Mouse (Mus musculus) lung, postnatal 36 days (tissue): ENCODE measurements around the gene Gpa33.
"Not testable (repeated sequence)": the region's sequence is repeated elsewhere in the genome, so short reads cannot be mapped to it uniquely, and the experiment has no call there.

ENCODE experiments used
- DNase-seq: peaks from one replicate; pipeline ENCODE4 v3.0.0; 2022; ENCODE audit warnings: mixed read lengths

Gene Gpa33

DNA sequence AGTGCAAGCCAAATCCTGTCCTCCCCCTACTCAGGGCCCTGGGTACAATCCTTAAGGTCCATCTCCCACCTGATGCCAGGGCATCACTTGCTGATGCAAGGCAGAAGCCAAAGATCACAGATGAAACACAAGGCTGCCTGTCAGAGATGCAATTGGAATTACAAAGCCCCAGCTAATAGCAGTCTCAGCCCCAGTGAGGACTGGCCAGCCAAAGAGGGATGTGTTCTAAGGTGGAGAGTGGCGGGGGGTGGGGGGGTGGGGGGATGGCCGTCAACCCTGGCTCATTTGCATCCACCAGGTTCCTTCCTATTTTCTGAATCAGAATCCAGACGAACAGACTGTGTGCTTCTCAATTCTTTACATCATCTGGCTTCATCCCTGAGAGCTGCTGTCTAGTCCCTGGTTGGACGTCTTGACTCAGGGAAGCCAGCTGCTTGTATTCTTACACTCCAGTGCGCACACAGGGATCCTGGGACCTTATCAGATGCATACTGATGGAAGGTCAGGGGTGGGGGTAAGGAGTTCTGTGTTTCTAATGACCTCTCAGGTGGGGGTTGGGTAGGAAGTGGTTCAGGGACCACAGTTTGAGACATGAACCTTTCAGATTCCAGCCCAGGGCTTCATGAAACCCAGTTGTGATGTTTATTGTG lies 5.2 kb downstream of the Gpa33 start:
- DNase-seq = no peak

GRCm38 (mm10) chr1:166137244-166137938 lies 7.4 kb downstream of the Gpa33 start:
- peak; percentile 56 for DNase-seq

GRCm38 (mm10) chr1:166138136-166138535 lies 8.1 kb downstream of the Gpa33 start:
- peak; percentile 76 for DNase-seq

DNA sequence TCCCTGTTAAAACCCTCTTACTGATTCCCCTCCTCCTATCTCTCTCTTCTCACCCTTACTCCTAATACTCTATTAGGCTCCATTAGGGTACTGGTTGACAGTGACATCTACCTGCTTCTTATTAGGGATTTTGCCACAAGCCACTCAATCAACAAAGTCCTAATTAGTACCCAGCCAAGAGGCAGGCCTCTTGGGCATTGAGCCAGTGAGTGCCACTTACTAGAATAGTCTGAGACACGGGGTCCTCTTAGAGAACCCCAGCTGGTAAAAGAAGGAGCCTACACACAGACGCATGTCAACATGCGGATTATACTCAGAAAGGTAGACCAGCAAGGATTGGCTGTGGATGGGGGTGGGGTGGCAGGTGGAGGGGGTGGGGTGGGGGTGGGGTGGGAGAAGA lies 9.1 kb downstream of the Gpa33 start:
- no peak for DNase-seq

DNA sequence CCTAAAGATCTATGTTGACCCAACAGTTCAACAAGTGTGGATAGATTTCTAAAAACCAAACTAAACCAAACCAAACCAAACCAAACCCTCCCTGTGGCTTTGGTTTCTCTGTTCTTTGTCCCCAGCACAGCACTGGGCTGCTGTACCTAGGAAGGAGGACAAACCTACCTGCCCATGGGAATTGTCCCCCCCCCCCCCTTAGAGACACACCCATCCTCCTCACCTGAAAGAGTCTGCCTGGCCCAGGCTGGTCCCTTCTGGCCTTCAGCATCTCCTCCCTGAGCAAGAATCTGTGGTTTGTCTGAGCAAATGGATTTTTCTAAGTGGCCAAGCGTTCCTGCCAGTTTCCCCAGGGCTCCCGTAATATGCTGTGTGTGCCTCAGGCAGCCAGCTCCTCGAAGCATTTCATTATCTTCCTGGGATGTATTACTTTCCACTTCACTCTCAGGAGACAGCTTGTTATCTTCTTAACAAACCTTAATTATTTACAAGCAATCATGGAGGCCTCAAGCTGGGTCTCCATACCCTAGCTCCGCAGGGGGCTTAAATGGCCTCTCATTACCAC lies 9.7 kb downstream of the Gpa33 start:
- DNase-seq = no peak

DNA sequence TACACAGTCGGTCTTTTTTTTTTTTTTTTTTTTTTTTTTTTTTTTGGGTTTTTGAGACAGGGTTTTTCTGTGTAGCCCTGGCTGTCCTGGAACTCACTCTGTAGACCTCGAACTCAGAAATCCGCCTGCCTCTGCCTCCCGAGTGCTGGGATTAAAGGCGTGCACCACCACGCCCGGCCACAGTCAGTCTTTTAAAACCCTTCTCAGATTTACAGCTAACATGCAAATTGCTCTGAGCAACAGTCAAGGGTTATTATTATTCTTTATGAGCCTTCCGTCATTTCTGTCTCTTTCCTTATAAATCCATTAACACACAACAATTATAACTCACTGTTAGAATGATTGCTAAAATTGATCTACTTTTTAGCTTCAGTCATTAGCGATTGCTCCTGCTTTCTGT lies 11.8 kb downstream of the Gpa33 start:
- DNase-seq = not testable (repeated sequence)

GRCm38 (mm10) chr1:166142369-166142768 lies 12.3 kb downstream of the Gpa33 start:
- DNase-seq = no peak

DNA sequence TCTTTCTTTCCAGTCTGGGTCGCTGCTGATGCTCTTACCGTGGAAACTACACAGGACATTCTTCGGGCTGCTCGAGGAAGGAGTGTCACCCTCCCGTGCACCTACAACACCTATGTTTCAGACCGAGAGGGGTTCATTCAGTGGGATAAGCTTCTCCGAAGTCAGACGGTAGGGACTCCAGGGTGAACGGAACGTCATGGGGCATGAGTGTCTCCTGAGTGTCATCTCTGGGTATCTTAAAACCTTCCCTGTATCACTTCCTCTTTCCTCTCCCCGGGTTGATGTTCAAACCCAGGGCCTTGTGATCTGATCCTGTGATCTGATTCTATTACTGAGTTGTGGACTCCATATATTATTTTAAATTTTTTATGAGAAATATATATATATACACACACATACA lies 16.6 kb downstream of the Gpa33 start:
- no peak for DNase-seq

DNA sequence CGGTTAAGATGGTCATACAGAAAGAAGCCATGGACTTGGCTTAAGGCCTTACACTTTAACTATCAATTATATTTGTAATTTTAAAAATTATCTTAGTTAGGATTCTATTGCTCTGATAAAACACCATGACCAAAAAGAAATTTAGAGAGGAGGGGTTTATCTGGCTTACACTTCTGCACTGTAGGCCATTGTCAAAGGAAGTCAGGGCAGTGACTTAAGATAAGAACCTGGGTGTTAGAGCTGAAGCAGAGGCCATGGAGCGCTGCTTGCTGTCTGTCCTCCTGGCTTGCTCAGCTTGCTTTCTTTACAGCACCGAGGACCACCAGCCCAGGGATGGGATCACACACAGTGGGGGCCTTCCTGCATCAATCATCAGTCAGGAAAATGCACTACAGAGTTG lies 17.6 kb downstream of the Gpa33 start:
- DNase-seq = no peak

DNA sequence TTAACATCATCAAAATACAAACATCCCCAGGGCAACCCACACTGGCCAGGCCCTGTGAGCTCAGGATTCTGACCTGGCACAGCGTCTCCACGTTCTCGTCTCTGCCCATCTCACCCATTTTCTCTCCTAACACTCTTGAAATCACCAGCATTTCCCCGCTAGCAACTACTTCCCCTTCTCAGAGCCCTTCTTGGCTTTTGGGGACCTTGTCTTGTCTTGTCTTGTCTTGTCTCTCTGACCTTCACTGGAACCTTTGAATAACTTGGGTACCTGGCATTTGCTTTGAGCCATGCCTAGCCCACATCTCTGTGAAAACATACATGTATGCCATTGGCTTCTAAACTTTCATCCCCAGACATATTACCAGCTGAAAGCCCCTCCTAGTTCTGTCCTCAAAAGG lies 19.4 kb downstream of the Gpa33 start:
- no peak for DNase-seq

DNA sequence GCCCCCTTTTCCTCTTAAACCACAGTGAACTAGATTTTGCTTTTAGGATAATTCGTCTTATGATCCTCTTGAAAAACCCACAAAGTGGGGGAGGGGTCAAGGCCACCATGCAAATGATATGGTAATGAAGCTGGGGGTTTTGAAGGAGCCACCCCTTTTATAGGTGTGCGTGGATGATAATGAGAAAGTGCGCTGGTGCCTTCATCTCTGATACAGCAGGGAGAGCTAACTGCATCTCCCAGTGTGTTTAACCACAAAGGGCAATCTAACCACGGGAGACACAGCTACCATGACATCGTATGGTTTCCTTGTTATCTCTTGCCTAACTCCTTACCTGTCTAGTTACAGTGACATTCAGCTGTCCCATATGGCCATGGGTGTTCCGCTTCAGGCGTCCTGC lies 20.0 kb downstream of the Gpa33 start:
- no peak for DNase-seq

- DNase-seq = no peak
Measured at GRCm38 (mm10) chr1:166151341-166151740, 21.3 kb downstream of the Gpa33 start.

DNA sequence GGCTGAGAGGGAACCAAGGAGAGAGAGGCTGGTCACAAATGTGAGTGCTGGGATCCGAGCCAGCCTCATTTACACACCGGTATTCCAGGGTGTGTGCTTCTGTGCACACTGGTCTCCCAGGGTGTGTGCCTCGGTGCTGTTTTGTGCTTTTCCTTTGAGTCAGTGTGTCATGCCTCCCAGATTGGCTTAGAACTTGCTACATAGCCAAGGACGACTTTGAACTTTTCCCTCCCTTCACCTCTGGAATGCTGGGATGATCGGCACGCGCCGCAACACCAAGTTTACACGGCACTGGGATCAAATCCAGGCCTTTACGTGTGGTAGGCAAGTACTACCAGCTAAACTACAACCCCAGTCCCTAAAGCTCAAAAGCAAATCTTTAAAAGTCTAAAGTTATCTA lies 22.0 kb downstream of the Gpa33 start:
- DNase-seq = no peak

GRCm38 (mm10) chr1:166153351-166154120 lies 23.5 kb downstream of the Gpa33 start:
- DNase-seq = peak; percentile 90

GRCm38 (mm10) chr1:166154162-166155112 lies 24.4 kb downstream of the Gpa33 start:
- peak; percentile 84 for DNase-seq

GRCm38 (mm10) chr1:166155113-166155494 lies 25.1 kb downstream of the Gpa33 start:
- no peak for DNase-seq

DNA sequence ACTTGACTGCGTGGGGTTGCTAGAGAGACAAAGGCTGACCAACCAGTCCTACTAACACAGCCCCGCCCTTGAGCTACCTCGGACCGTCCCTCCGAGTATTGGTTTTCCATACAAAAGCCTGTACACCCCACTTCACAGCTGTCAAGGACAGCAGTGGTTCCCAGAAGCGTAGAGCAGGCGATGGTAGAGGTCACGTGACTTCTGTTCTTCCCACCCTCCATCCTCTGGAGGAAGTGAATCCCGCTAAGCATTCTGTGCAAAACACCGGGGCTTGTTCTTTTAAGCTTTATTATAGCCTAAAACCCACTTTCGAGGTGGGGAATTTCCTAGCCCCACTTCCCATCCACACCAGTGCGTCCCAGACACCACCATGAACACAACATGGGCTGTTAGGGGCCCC lies 27.7 kb downstream of the Gpa33 start:
- no peak for DNase-seq

GRCm38 (mm10) chr1:166158664-166159063 lies 28.6 kb downstream of the Gpa33 start:
- DNase-seq = no peak

- DNase-seq = no peak
Measured at GRCm38 (mm10) chr1:166160111-166160510, 30.1 kb downstream of the Gpa33 start.

- DNase-seq = peak; percentile 78
Measured at GRCm38 (mm10) chr1:166160569-166161445, 30.8 kb downstream of the Gpa33 start.

DNA sequence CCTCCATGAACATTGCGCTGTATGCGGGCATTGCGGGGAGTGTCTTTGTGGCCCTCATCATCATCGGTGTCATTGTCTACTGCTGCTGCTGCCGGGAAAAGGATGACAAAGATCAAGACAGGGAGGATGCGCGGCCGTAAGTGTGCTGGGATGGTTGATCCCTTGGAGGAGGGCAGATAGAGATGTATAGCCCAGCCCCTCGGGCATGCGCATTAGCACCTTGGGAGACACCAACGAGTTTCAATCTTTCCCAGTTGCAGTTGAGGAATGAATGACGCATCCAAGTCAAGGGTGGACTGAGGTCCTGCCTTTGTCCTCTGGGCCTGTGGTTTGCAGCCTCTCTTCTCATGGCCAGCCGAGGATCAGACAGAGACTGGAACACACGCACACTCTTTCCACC lies 34.5 kb downstream of the Gpa33 start:
- no peak for DNase-seq
